Mouse (Mus musculus) forebrain, embryonic 15.5 days (tissue): Measurements from ENCODE around the gene Kcnmb2. TPM values are rescaled to one million over a fixed set of nuclear protein-coding genes. Genes with fewer than 3 reads are reported as not detected.

Experiments used
- ATAC-seq: fragments of 200-750 bp; cut with Nextera tagmentation; replicated peaks from 2 replicates; pipeline ENCODE4 v1.8.0; 2017; ENCODE audit warnings: mild to moderate bottlenecking, moderate TSS enrichment, moderate library complexity
- H3K27ac ChIP-seq: fragments of 300-500 bp; sonication (generic); replicated peaks from 2 replicates; pipeline ENCODE4 v1.5.1; 2015; ENCODE audit warnings: mild to moderate bottlenecking, inconsistent platforms
- H3K27me3 ChIP-seq: fragments of 300-500 bp; sonication (generic); 2 replicates; pipeline ENCODE4 v1.6.1; 2015; ENCODE audit warnings: inconsistent platforms
- H3K36me3 ChIP-seq: fragments of 300-500 bp; sonication (generic); 2 replicates; pipeline ENCODE4 v1.6.1; 2015; ENCODE audit warnings: mild to moderate bottlenecking, inconsistent platforms
- H3K4me1 ChIP-seq: fragments of 300-500 bp; sonication (generic); 2 replicates; pipeline ENCODE4 v1.6.1; 2015; ENCODE audit warnings: inconsistent platforms
- H3K4me2 ChIP-seq: fragments of 300-500 bp; sonication (generic); replicated peaks from 2 replicates; pipeline ENCODE4 v1.6.1; 2015; ENCODE audit warnings: mild to moderate bottlenecking, inconsistent platforms
- H3K4me3 ChIP-seq: fragments of 300-500 bp; sonication (generic); 2 replicates; pipeline ENCODE4 v1.5.1; 2015; ENCODE audit warnings: mild to moderate bottlenecking, inconsistent platforms
- H3K9ac ChIP-seq: fragments of 300-500 bp; sonication (generic); replicated peaks from 2 replicates; pipeline ENCODE4 v1.6.1; 2015; ENCODE audit warnings: mild to moderate bottlenecking, inconsistent platforms
- H3K9me3 ChIP-seq: fragments of 300-500 bp; sonication (generic); 2 replicates; pipeline ENCODE4 v1.6.1; 2016; ENCODE audit warnings: inconsistent platforms
- WGBS: fragments of 180-500 bp; shearing (Covaris S2); methylation state at CpG from one replicate; pipeline ENCODE4 v1.1.7; 2015; ENCODE audit warnings: mixed read lengths; 5-methylcytosine and 5-hydroxymethylcytosine counted together
- polyA plus RNA-seq: library from polyadenylated mRNA; unstranded; fragments of >200 nt; fragmentation: Nextera tagmentation; extraction: Ambion mirVana; gene quantifications from 2 replicates; pipeline ENCODE4 v1.2.1, GENCODE M21; 2015

The Kcnmb2 gene
- polyA plus RNA-seq = 3.6 and 3.8 TPM in 2 replicates

- Histone ChIP-seq H3K4me2 (peak within 1 kb of the TSS; percentile 81), H3K9me3 (no peaks in the 10 kb centered on the region), H3K27me3 (no peaks in the 10 kb centered on the region), H3K4me1 (peaks cover 21% of the 10 kb centered on the region), H3K9ac (peak within 1 kb of the TSS; percentile 50), H3K27ac (no peak within 1 kb of the TSS), H3K36me3 (no peaks in the 10 kb centered on the region), H3K4me3 (peak within 1 kb of the TSS; percentile 46)
- WGBS = under 1% methylated on average over 22 of the region's 22 CpGs
- ATAC-seq = peak; percentile 83
Measured at GRCm38 (mm10) chr3:31902504-31903330, at the start of gene Kcnmb2. TSS of gene Kcnmb2 (plus strand) at chr3:31902507.

GRCm38 (mm10) chr3:31863522-31863921 is 38.8 kb upstream of the Kcnmb2 start:
- Histone ChIP-seq H3K27ac (no peak overlapping the region), H3K9me3 (no peaks in the 10 kb centered on the region), H3K9ac (no peak overlapping the region), H3K4me1 (0 out of 2 replicates have a peak, but pooled peaks cover 6% of the 10 kb centered on the region), H3K4me3 (no peak overlapping the region), H3K36me3 (no peaks in the 10 kb centered on the region), H3K27me3 (no peaks in the 10 kb centered on the region), H3K4me2 (no peak overlapping the region)
- no peak for ATAC-seq
- WGBS = 24% methylated on average over 5 of the region's 5 CpGs

- 66% methylated on average over 3 of the region's 3 CpGs for WGBS
- no peaks in the 10 kb centered on the region for H3K27me3 ChIP-seq
- H3K4me3 ChIP-seq = no peak overlapping the region
- no peak overlapping the region for H3K4me2 ChIP-seq
- no peak overlapping the region for H3K27ac ChIP-seq
- H3K4me1 ChIP-seq = 0 out of 2 replicates have a peak, but pooled peaks cover 6% of the 10 kb centered on the region
- H3K36me3 ChIP-seq = no peaks in the 10 kb centered on the region
- H3K9me3 ChIP-seq = no peaks in the 10 kb centered on the region
- no peak overlapping the region for H3K9ac ChIP-seq
- ATAC-seq = no peak
Measured at GRCm38 (mm10) chr3:31864070-31864469, 38.2 kb upstream of the Kcnmb2 start.

GRCm38 (mm10) chr3:31871461-31871860 is 30.8 kb upstream of the Kcnmb2 start:
- no peak for ATAC-seq

GRCm38 (mm10) chr3:31882621-31883131 is 19.6 kb upstream of the Kcnmb2 start:
- Histone ChIP-seq H3K4me2 (no peak overlapping the region), H3K9me3 (no peaks in the 10 kb centered on the region), H3K36me3 (no peaks in the 10 kb centered on the region), H3K27ac (no peak overlapping the region), H3K4me3 (no peak overlapping the region), H3K4me1 (no peaks in the 10 kb centered on the region), H3K27me3 (no peaks in the 10 kb centered on the region), H3K9ac (no peak overlapping the region)
- WGBS = 24% methylated on average over 12 of the region's 12 CpGs
- no peak for ATAC-seq

More at GRCm38 (mm10) chr3:31871461-31871860, 30.8 kb upstream of the Kcnmb2 start:
- no peaks in the 10 kb centered on the region for H3K27me3 ChIP-seq
- no peaks in the 10 kb centered on the region for H3K4me1 ChIP-seq
- no peaks in the 10 kb centered on the region for H3K9me3 ChIP-seq
- no peaks in the 10 kb centered on the region for H3K36me3 ChIP-seq
- no peak overlapping the region for H3K9ac ChIP-seq
- H3K27ac ChIP-seq = no peak overlapping the region
- H3K4me3 ChIP-seq = no peak overlapping the region
- WGBS = 91% methylated on average over 3 of the region's 3 CpGs
- H3K4me2 ChIP-seq = no peak overlapping the region

GRCm38 (mm10) chr3:31892653-31893052 is 9.7 kb upstream of the Kcnmb2 start:
- Histone ChIP-seq H3K4me3 (no peak overlapping the region), H3K27ac (no peak overlapping the region), H3K9ac (no peak overlapping the region), H3K4me2 (no peak overlapping the region), H3K27me3 (no peaks in the 10 kb centered on the region), H3K4me1 (no peaks in the 10 kb centered on the region), H3K36me3 (no peaks in the 10 kb centered on the region), H3K9me3 (no peaks in the 10 kb centered on the region)
- ATAC-seq = no peak
- 56% methylated on average over 2 of the region's 2 CpGs for WGBS

GRCm38 (mm10) chr3:31903506-31903905 is 1.2 kb downstream of the Kcnmb2 start:
- ATAC-seq = 0 out of 2 replicates have a peak, but pooled peaks have one; percentile 63
- 2% methylated on average over 9 of the region's 9 CpGs for WGBS

GRCm38 (mm10) chr3:31904156-31904555 is 1.8 kb downstream of the Kcnmb2 start:
- no peak for ATAC-seq
- 0 out of 2 replicates have a peak overlapping the region, but pooled peaks have one; percentile 46 for H3K4me3 ChIP-seq
- H3K27ac ChIP-seq = no peak overlapping the region
- H3K36me3 ChIP-seq = no peaks in the 10 kb centered on the region
- H3K9ac ChIP-seq = no peak overlapping the region
- no peaks in the 10 kb centered on the region for H3K27me3 ChIP-seq
- H3K4me2 ChIP-seq = peak overlapping the region; percentile 81; the same call in 1 of the 2 replicates
- H3K9me3 ChIP-seq = no peaks in the 10 kb centered on the region
- WGBS = 63% methylated on average over 5 of the region's 5 CpGs
- H3K4me1 ChIP-seq = peaks cover 21% of the 10 kb centered on the region

More at GRCm38 (mm10) chr3:31903506-31903905, 1.2 kb downstream of the Kcnmb2 start:
- H3K9me3 ChIP-seq = no peaks in the 10 kb centered on the region
- H3K4me2 ChIP-seq = peak overlapping the region; percentile 81
- no peak overlapping the region for H3K27ac ChIP-seq
- H3K27me3 ChIP-seq = no peaks in the 10 kb centered on the region
- H3K9ac ChIP-seq = peak overlapping the region; percentile 50
- H3K36me3 ChIP-seq = no peaks in the 10 kb centered on the region
- H3K4me3 ChIP-seq = peak overlapping the region; percentile 46
- peaks cover 21% of the 10 kb centered on the region for H3K4me1 ChIP-seq

- no peak for ATAC-seq
- no peak overlapping the region for H3K9ac ChIP-seq
- 73% methylated on average over 5 of the region's 5 CpGs for WGBS
- no peak overlapping the region for H3K27ac ChIP-seq
- no peaks in the 10 kb centered on the region for H3K9me3 ChIP-seq
- H3K27me3 ChIP-seq = no peaks in the 10 kb centered on the region
- no peak overlapping the region for H3K4me2 ChIP-seq
- H3K36me3 ChIP-seq = no peaks in the 10 kb centered on the region
- no peaks in the 10 kb centered on the region for H3K4me1 ChIP-seq
- H3K4me3 ChIP-seq = no peak overlapping the region
Measured at GRCm38 (mm10) chr3:31911168-31911567, 8.9 kb downstream of the Kcnmb2 start.

GRCm38 (mm10) chr3:31911690-31912089 is 9.4 kb downstream of the Kcnmb2 start:
- no peak overlapping the region for H3K27ac ChIP-seq
- no peak for ATAC-seq

GRCm38 (mm10) chr3:31928544-31928943 is 26.2 kb downstream of the Kcnmb2 start:
- Histone ChIP-seq H3K4me3 (no peak overlapping the region), H3K27me3 (no peaks in the 10 kb centered on the region), H3K4me2 (no peak overlapping the region), H3K4me1 (no peaks in the 10 kb centered on the region), H3K9ac (no peak overlapping the region), H3K27ac (no peak overlapping the region), H3K9me3 (no peaks in the 10 kb centered on the region), H3K36me3 (no peaks in the 10 kb centered on the region)
- 95% methylated on average over 1 of the region's 1 CpGs for WGBS
- ATAC-seq = no peak

More at GRCm38 (mm10) chr3:31911690-31912089, 9.4 kb downstream of the Kcnmb2 start:
- Histone ChIP-seq H3K9me3 (no peaks in the 10 kb centered on the region), H3K4me2 (no peak overlapping the region), H3K4me1 (no peaks in the 10 kb centered on the region), H3K4me3 (no peak overlapping the region), H3K36me3 (no peaks in the 10 kb centered on the region), H3K27me3 (no peaks in the 10 kb centered on the region), H3K9ac (no peak overlapping the region)
- WGBS = 82% methylated on average over 3 of the region's 3 CpGs

- Histone ChIP-seq H3K9ac (no peak overlapping the region), H3K27ac (no peak overlapping the region), H3K27me3 (no peaks in the 10 kb centered on the region), H3K4me2 (no peak overlapping the region), H3K4me1 (no peaks in the 10 kb centered on the region), H3K9me3 (no peaks in the 10 kb centered on the region), H3K36me3 (no peaks in the 10 kb centered on the region), H3K4me3 (no peak overlapping the region)
- no peak for ATAC-seq
- 90% methylated on average over 1 of the region's 1 CpGs for WGBS
Measured at GRCm38 (mm10) chr3:31934704-31935103, 32.4 kb downstream of the Kcnmb2 start.
